Mouse (Mus musculus): Measurements from ENCODE around the gene Crot.
"Not testable (repeated sequence)": the region's sequence is repeated elsewhere in the genome, so short reads cannot be mapped to it uniquely, and the experiment has no call there.

Gene Crot

GRCm38 (mm10) chr5:8996686-8997512 is at the start of gene Crot:
Gene Crot, minus strand, starts transcription at chr5:8997324.
- DNase-seq (ENCODE audit: low spot score in 2 of 2) = peak; percentile 91 to 94

DNA sequence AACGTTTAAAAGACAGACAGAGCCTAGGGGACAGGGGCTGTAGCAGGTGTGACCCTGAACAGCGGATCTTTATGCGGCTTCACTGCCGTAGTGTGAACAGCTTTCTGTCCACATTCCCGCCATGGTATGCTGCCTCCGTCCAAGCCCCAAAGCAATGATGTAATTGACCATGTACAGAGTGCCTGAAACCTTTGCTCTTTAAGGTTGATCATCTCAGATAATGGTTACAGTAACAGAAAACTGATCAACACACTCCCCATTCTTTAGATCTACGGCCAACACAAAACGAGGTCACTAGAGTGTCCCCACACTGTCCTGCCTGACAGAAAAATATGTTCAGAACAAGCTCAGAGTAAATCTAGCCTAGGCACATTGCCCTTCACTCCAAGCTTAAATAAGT is 48.8 kb upstream of the Crot start:
- DNase-seq (ENCODE audit: low spot score in 2 of 2) = no peak

GRCm38 (mm10) chr5:9044821-9045220 is 47.7 kb upstream of the Crot start:
- no peak for DNase-seq (ENCODE audit: low spot score in 2 of 2)

- DNase-seq (ENCODE audit: low spot score in 2 of 2) = no peak
Measured at GRCm38 (mm10) chr5:9043582-9044267, 46.6 kb upstream of the Crot start.

GRCm38 (mm10) chr5:9042721-9043416 is 45.7 kb upstream of the Crot start:
- DNase-seq (ENCODE audit: low spot score in 2 of 2) = no peak

DNA sequence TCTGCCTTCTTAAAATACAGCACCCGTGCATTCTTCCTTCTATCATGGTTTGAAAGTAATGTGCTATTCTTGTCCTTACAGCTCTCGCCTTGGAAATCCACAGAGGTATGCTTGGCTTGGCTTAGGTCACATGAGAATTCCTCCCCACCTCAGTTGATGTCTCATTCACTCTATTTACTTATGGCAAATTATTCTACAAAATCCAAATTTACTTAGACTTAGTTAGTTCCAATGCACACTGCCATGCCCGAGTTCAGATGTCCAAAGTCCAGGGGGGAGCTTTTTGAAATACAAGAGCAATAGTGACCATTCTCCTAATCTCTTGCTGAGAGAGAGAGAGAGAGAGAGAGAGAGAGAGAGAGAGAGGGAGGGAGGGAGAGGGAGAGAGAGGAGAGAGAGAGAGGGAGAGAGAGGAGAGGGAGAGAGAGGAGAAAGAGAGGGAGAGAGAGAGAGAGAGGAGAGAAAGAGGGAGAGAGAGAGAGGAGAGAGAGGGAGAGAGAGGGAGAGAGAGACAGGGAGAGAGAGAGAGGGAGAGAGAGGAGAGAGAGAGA is 43.6 kb upstream of the Crot start:
- no peak for DNase-seq (ENCODE audit: low spot score in 2 of 2)

GRCm38 (mm10) chr5:9039978-9040377 is 42.9 kb upstream of the Crot start:
- no peak for DNase-seq (ENCODE audit: low spot score in 2 of 2)

DNA sequence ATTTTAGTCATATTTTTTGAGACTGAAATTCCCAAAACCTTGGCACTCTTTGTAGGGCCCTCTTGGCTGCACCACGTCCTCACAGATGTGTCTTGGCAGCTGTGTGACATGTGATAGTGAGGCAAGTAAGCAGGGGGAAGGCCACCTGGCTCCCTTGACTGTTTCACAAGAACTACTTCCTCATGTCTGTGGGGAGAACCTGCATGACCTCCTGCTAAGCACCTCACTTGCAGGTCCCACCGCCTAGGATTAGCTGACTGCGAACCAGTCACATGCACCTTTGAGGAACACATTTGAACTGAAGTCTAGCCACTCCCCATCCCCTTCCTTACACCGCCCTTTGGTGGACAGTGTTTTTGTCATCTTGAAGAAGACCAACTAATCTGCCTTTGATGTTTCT is 40.2 kb upstream of the Crot start:
- no peak for DNase-seq (ENCODE audit: low spot score in 2 of 2)

DNA sequence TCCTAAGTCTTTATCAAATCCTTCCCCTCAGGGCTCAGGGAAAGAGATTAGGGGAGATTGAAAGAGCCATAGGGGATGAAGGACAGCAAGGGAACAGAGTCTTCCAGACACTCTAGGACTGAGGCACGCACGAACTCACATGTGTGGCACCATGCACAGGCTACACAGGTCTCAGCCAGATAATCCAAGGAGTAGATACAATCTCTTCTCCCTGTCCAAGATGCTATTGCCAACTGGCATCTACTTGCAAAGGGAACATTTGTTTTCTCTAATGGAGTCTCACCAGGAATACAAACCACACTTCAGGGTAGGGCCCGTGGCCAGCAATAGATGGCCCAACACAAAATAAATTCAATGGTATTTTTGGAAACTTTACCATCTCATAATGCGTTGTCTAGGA is 38.3 kb upstream of the Crot start:
- DNase-seq (ENCODE audit: low spot score in 2 of 2) = no peak

- no peak for DNase-seq (ENCODE audit: low spot score in 2 of 2)
Measured at GRCm38 (mm10) chr5:9034535-9034934, 37.4 kb upstream of the Crot start.

GRCm38 (mm10) chr5:9033843-9034242 is 36.7 kb upstream of the Crot start:
- DNase-seq (ENCODE audit: low spot score in 2 of 2) = no peak

- no peak for DNase-seq (ENCODE audit: low spot score in 2 of 2)
Measured at GRCm38 (mm10) chr5:9032641-9033040, 35.5 kb upstream of the Crot start.

- DNase-seq (ENCODE audit: low spot score in 2 of 2) = no peak
Measured at GRCm38 (mm10) chr5:9032101-9032590, 35.0 kb upstream of the Crot start.

DNA sequence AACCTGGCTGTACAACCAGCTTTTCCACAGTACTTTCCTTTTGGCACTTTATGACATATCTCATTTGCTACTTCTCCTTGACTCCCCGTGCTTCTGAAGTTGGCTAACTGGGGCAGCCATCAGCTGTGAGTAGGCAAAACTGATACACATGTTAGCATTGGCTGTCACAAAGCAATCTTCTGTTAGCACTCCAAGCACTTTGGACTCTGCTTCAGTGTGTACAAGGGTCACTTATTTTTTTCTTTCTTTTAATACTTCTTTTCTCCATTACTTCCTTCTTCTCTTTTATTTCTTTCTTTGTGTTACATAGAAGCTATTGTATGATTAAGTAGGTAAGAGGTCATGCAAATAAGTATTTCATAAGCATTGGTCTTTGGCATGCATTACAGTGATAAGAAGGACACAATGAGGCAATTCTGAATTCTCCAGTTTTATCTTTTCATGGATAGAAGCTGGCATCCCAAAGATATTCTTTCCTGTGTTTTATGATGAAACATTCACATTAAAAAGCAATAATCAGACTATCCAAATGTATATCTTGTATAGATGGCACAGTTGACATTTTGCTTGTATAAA is 31.2 kb upstream of the Crot start:
- no peak for DNase-seq (ENCODE audit: low spot score in 2 of 2)

DNA sequence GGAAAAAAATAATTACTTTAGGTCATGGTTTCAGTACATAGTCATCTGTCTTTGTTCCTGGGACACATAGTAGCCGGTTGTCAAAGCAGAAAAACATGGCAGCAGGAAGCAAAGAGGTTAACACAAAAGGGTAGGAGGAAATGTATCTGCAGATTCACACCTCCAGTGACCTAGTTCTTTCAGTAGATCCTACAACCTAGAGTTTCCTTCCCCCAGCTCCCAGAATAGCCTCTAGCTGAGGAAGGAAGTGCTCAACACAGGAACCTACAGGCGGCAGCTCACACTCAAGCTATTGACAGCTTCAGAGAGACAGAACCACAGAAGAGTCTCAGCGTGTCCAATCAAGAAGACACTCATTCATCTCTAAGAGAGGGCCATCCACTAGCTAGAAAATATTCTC is 18.2 kb upstream of the Crot start:
- DNase-seq (ENCODE audit: low spot score in 2 of 2) = peak in 1 of 2 experiments; percentile 24

- DNase-seq (ENCODE audit: low spot score in 2 of 2) = no peak
Measured at GRCm38 (mm10) chr5:9014774-9015173, 17.6 kb upstream of the Crot start.

- peak in 1 of 2 experiments; percentile 2 for DNase-seq (ENCODE audit: low spot score in 2 of 2)
Measured at GRCm38 (mm10) chr5:9011374-9011773, 14.2 kb upstream of the Crot start.

DNA sequence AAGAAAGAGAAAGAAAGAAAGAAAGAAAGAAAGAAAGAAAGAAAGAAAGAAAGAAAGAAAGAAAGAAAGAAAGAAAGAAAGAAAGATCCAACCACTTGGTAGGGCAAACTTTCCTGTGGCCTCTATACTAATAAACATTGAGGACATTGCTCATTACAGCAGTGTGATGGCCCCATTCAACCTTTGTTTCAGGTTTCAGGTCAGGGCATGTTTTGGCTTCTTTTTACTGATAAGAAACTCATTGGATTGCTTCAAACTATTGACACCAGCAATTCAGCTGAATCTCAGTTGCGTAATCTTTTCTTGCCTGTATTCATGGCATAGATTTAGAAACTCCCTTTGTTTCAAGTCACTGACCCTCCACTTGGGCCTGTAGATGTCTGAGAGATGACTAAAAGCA is 13.0 kb upstream of the Crot start:
- DNase-seq (ENCODE audit: low spot score in 2 of 2) = no peak

DNA sequence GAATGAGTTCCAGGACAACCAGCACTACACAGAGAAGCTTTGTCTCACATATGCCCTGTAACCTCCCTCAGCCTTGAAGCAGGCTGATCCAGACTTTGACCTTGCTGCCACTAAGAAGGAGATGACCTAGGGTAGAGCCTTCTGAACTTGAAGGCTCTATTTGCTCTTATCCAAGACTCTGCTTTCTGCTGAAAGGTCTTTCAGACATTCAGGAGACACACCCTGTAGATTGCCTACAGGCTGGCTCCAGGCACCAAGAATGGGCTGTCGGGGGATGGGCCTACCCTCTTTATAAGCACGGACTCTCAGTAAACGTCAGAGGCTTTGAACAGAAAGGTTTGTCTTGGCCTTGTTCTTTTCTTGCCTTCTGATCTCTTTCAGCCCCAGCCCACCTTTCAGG is 9.5 kb upstream of the Crot start:
- DNase-seq (ENCODE audit: low spot score in 2 of 2) = not testable (repeated sequence)

DNA sequence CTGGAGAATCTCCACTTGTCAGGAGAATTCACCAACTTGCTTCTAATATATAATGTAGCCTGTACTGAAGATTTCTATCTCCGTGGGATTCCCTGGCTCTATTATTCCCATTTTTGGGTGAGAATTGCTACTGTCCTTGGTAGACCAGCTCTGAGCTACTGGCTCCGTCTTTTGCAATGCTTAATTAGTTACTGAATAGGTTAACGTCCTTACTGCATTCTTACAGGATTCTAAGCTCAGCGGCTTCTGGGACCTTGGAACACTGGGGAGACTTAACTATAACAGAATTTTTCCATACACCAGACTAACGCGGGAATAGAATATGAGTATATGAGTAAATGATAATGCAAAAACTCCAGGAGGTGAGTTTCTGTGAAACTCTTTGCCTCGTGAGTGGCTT is 2.9 kb upstream of the Crot start:
- not testable (repeated sequence) for DNase-seq (ENCODE audit: low spot score in 2 of 2)

- DNase-seq (ENCODE audit: low spot score in 2 of 2) = no peak
Measured at GRCm38 (mm10) chr5:8999108-8999507, 2.0 kb upstream of the Crot start.

- no peak for DNase-seq (ENCODE audit: low spot score in 2 of 2)
Measured at GRCm38 (mm10) chr5:8997513-8997895, 380 bp upstream of the Crot start.

All from frontal cortex, postnatal 36 days (tissue).